Mouse (Mus musculus) heart, embryonic 11.5 days (tissue): ENCODE measurements around the gene Tfip11. TPM values are rescaled to one million over a fixed set of nuclear protein-coding genes. Genes with fewer than 3 reads are reported as not detected.

ENCODE experiments used
- ATAC-seq: fragments of 200-750 bp; cut with Nextera tagmentation; replicated peaks from 2 replicates; pipeline ENCODE4 v1.8.0; 2017; ENCODE audit warnings: moderate library complexity; ENCODE audit not compliant: insufficient number of reproducible peaks, low FRiP score, low TSS enrichment
- H3K27ac ChIP-seq: fragments of 300-500 bp; sonication (generic); 2 replicates; pipeline ENCODE4 v1.5.1; 2014; ENCODE audit warnings: mild to moderate bottlenecking, low read depth, low read length
- H3K27me3 ChIP-seq: fragments of 300-500 bp; sonication (generic); 2 replicates; pipeline ENCODE4 v1.6.1; 2014; ENCODE audit warnings: mild to moderate bottlenecking, low read length, mixed read lengths; ENCODE audit not compliant: control insufficient read depth, insufficient read depth
- H3K36me3 ChIP-seq: fragments of 300-500 bp; sonication (generic); 2 replicates; pipeline ENCODE4 v1.6.1; 2014; ENCODE audit warnings: mild to moderate bottlenecking, low read length, moderate library complexity, mixed read lengths; ENCODE audit not compliant: control insufficient read depth, insufficient read depth
- H3K4me1 ChIP-seq: fragments of 300-500 bp; sonication (generic); 2 replicates; pipeline ENCODE4 v1.6.1; 2014; ENCODE audit warnings: low read length; ENCODE audit not compliant: control insufficient read depth, insufficient read depth
- H3K4me2 ChIP-seq: fragments of 300-500 bp; sonication (generic); 2 replicates; pipeline ENCODE4 v1.6.1; 2014; ENCODE audit warnings: mild to moderate bottlenecking, moderate library complexity
- H3K4me3 ChIP-seq: fragments of 300-500 bp; sonication (generic); 2 replicates; pipeline ENCODE4 v1.5.1; 2014; ENCODE audit warnings: low read depth, low read length
- H3K9ac ChIP-seq: fragments of 300-500 bp; sonication (generic); 2 replicates; pipeline ENCODE4 v1.6.1; 2014; ENCODE audit warnings: mild to moderate bottlenecking, low read depth, low read length, moderate library complexity
- H3K9me3 ChIP-seq: fragments of 300-500 bp; sonication (generic); replicated peaks from 2 replicates; pipeline ENCODE4 v1.6.1; 2016; ENCODE audit warnings: low read length; ENCODE audit not compliant: control insufficient read depth
- WGBS: fragments of 180-500 bp; shearing (Covaris S2); extraction: QIAGEN DNeasy Blood & Tissue Kit; methylation state at CpG from one replicate; pipeline ENCODE4 v1.1.7; 2014; ENCODE audit not compliant: insufficient replicate concordance; 5-methylcytosine and 5-hydroxymethylcytosine counted together
- polyA plus RNA-seq: library from polyadenylated mRNA; unstranded; fragments of >200 nt; fragmentation: Nextera tagmentation; extraction: Ambion mirVana; gene quantifications from 2 replicates; pipeline ENCODE4 v1.2.1, GENCODE M21; 2014

The Tfip11 gene
- polyA plus RNA-seq, 1 experiment from 2014 or later, result 13.7 TPM

DNA sequence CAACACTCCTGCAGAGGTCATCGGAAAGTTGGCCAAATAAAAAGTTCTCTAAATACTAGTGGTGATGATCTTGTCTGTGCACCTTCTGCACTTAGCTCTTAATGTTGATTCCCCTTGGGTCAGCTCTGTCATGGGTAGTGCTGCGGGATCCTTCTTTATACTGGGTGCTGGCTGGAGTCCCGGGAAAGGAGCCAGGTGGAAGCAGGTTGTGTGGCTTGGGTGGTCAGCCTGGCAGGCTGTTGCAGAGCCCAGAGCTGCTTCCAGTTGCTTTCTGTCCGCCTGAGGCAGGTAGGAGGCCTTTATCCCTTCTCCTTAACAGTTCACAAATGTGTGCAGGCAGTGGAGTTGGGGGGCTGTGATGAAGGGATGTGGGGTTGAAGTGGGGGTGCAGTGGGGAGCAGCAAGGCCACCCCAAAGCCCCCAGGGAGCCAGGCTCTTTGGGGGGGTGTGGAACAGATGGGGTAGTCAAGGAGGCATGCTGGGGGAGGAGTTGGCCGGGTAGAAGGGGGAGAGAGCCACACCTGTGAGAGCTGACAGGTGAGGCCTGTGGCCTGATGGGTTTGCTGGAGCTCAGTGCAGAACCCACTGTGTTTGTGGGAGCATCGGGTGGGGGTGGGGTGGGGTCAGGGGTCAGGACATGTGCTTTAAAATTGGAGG is 43.9 kb upstream of the Tfip11 start:
- H3K4me2 ChIP-seq, result no peak overlapping the region; the same call in 1 of the 2 replicates
- no peaks in the 10 kb centered on the region for H3K27me3 ChIP-seq
- WGBS, result 80% methylated on average over 6 of the region's 6 CpGs
- no peaks in the 10 kb centered on the region for H3K36me3 ChIP-seq
- H3K27ac ChIP-seq, result 0 out of 2 replicates have a peak overlapping the region, but pooled peaks have one; percentile 50
- no peak overlapping the region for H3K9ac ChIP-seq
- H3K4me1 ChIP-seq, result peaks cover 59% of the 10 kb centered on the region
- H3K9me3 ChIP-seq, result no peaks in the 10 kb centered on the region
- H3K4me3 ChIP-seq, result no peak overlapping the region
- ATAC-seq, result no peak

DNA sequence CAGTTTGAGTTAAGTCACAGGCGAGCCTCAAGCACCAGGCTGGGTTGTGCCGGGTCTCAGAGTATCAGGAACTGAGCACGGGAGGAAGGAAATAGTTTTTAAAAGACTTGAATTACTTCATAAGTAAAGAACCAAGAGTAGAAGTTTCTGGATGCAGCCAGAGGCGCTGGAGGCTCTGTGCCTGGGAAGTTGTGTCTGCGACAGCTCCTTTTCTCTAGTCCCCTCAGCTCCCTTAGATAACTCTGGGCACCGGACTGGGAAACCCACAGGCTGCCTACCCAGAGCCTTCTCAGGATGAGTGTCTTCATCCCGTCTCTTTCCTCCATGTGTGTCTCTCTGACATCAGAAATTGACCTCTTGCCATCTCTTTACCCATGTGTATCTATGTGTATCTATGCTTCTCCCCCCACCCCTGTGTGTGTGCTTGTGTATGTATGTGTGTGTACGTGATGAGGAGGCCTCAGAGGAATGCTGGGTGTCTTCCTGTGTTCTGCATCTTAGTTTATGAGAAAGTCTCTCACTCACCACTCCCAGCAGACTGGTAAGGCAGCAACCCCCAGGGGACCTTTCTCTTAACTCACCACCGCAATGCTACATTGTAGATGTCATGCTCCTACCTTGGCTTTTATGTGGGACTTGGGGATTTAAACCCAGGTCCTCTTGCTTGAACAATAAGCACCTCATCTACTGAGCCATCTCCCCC is 43.2 kb upstream of the Tfip11 start:
- Histone ChIP-seq H3K27ac (peak overlapping the region; percentile 50; the same call in 1 of the 2 replicates), H3K9ac (no peak overlapping the region), H3K4me2 (no peak overlapping the region; the same call in 1 of the 2 replicates), H3K9me3 (no peaks in the 10 kb centered on the region), H3K4me3 (no peak overlapping the region), H3K4me1 (peaks cover 57% of the 10 kb centered on the region), H3K36me3 (no peaks in the 10 kb centered on the region), H3K27me3 (no peaks in the 10 kb centered on the region)
- ATAC-seq, result no peak
- WGBS, result 56% methylated on average over 9 of the region's 9 CpGs

DNA sequence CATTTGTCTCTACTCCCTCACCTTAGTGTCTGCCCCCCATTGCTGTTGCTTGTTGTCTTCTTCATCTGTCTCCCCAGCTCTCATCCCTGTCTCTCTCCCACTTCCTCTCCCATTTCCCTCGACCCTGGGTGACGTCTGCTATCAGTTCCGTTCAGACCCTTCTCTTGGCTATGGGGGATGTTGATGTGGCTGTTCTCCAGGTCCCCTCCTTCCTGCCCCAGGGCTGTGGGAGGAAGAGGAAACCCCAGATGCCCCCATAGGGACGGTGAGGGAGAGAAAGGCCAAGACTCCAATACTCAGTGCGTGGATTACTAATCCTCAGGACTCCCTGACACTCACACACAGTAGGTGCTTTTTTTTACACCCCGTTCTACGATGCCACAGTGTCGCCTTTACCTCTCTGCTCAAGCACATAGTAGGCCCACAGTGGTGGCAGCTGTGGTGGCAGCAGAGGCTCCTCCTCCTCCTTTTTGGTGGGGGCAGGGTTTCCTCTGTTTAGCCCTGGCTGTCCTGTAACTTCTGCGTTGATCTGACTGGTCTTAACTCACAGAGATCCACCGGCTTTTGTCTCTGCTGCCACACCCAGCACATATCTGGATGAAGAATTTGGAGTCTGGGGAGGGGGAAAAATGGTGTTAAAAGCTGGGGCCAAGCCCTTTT is 42.5 kb upstream of the Tfip11 start:
- Histone ChIP-seq H3K4me2 (0 out of 2 replicates have a peak overlapping the region, but pooled peaks have one; percentile 2), H3K9me3 (no peaks in the 10 kb centered on the region), H3K36me3 (no peaks in the 10 kb centered on the region), H3K27ac (peak overlapping the region; percentile 50), H3K9ac (no peak overlapping the region), H3K4me1 (peaks cover 62% of the 10 kb centered on the region), H3K4me3 (no peak overlapping the region), H3K27me3 (no peaks in the 10 kb centered on the region)
- 50% methylated on average over 10 of the region's 10 CpGs for WGBS
- ATAC-seq, result no peak

DNA sequence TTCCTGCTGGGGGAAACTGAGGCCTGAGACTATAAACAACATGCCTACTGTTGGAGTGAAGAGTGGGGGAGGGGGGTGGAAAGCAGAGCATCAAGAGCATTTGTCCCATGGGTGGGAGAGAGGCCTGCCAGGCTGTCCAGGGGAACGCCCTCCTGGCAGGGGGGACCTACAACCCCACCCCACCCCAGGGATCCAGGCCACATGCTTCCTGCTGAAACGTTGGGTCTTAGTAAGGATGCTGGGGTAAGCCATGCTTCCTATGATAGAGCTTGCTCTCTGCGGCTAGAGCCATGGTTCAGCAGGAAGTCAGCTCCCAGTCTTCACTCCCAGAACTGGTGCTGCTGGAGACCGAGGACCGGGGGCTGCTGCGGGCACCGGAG is 42.0 kb upstream of the Tfip11 start:
- Histone ChIP-seq H3K9me3 (no peaks in the 10 kb centered on the region), H3K27me3 (no peaks in the 10 kb centered on the region), H3K4me2 (no peak overlapping the region), H3K9ac (no peak overlapping the region; the same call in 1 of the 2 replicates), H3K36me3 (no peaks in the 10 kb centered on the region), H3K27ac (peak overlapping the region; percentile 50), H3K4me3 (no peak overlapping the region), H3K4me1 (peaks cover 59% of the 10 kb centered on the region)
- 73% methylated on average over 7 of the region's 7 CpGs for WGBS
- ATAC-seq, result no peak

- no peaks in the 10 kb centered on the region for H3K9me3 ChIP-seq
- no peaks in the 10 kb centered on the region for H3K36me3 ChIP-seq
- H3K27me3 ChIP-seq, result no peaks in the 10 kb centered on the region
- H3K4me1 ChIP-seq, result peaks cover 46% of the 10 kb centered on the region
- 85% methylated on average over 7 of the region's 7 CpGs for WGBS
- no peak overlapping the region for H3K27ac ChIP-seq
- no peak overlapping the region for H3K4me3 ChIP-seq
- ATAC-seq, result no peak
- H3K9ac ChIP-seq, result no peak overlapping the region
- no peak overlapping the region for H3K4me2 ChIP-seq
These were observed 40.5 kb upstream of the Tfip11 start for GRCm38 (mm10) chr5:112285548-112286085.

DNA sequence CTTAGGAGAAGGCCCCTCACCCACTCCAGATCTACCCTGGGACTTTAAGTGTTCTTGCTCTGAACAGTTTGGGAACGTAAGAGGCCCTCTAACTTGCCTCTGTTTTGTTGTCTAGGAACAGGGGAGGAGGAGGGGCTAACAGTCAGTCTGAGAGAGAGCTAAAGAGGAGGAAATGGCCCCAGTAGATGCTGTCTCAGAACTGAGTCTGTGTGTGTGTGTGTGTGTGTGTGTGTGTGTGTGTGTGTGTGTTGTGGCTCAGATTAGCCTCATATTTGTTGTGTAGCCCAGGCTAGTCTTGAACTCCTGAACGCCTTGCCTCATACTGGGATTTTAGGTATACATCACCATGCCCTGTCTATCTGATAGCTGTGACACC is 39.6 kb upstream of the Tfip11 start:
- Histone ChIP-seq H3K27ac (no peak overlapping the region), H3K36me3 (no peaks in the 10 kb centered on the region), H3K4me3 (no peak overlapping the region), H3K9ac (no peak overlapping the region), H3K4me1 (peaks cover 44% of the 10 kb centered on the region), H3K27me3 (no peaks in the 10 kb centered on the region), H3K4me2 (no peak overlapping the region), H3K9me3 (no peaks in the 10 kb centered on the region)
- WGBS, result 74% methylated on average over 2 of the region's 2 CpGs
- ATAC-seq, result no peak

DNA sequence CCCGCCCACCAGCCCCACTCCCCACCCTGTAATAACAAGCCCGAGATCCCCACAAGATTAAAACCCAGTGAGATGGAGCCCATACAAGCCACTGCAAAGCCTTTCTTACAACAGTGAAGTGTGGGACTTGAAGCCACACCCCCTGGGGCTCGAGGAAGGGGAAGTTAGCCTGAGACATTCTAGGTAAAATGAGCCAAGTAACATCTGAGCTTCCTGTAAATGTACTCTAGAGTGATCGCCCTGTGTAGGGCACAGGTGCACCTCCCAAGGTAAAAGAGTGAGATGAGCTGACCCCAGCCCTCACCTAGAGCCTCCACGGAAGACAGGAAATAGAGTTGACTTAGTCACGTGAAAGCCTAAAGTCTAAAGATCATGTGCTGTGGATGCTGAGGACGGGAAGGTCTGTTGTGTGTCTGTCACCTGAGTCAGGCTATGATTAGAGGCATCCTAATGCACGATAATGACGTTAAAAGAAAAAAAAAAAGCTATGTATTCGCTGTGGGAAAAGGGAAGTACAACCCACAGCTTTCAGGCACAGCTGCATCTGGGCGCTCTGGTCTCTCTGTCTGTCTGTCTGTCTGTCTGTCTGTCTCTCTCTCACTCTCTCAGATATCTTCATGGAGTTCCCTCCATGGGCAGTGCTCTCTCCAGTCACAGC is 39.0 kb upstream of the Tfip11 start:
- H3K4me2 ChIP-seq, result no peak overlapping the region
- no peak overlapping the region for H3K4me3 ChIP-seq
- H3K27me3 ChIP-seq, result no peaks in the 10 kb centered on the region
- H3K4me1 ChIP-seq, result peaks cover 43% of the 10 kb centered on the region
- H3K27ac ChIP-seq, result no peak overlapping the region
- no peak for ATAC-seq
- WGBS, result 72% methylated on average over 11 of the region's 11 CpGs
- no peak overlapping the region for H3K9ac ChIP-seq
- no peaks in the 10 kb centered on the region for H3K36me3 ChIP-seq
- no peaks in the 10 kb centered on the region for H3K9me3 ChIP-seq

DNA sequence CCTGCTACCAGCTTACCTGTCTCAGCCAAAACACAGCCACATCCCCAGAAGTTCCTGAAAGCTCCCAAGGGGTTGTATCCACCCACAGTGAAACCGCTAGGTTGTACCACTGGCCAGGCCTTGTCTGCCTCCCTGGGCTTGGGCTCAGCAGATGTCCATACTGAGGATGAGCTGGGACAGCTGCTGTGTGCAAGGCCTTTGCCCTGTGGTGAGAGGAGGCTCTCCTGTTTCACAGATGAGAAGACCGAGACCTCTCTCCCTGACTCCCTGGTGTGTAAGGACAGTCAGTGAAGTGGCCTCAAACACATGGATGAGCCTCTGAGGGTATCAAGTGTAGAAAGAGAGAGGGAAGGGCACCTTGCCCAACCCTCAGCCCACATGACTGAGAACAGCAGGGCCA is 38.5 kb upstream of the Tfip11 start:
- peaks cover 37% of the 10 kb centered on the region for H3K4me1 ChIP-seq
- H3K4me2 ChIP-seq, result no peak overlapping the region
- 86% methylated on average over 2 of the region's 2 CpGs for WGBS

More for the DNA sequence above, 38.5 kb upstream of the Tfip11 start:
- Histone ChIP-seq H3K9ac (0 out of 2 replicates have a peak overlapping the region, but pooled peaks have one; percentile 10), H3K4me3 (no peak overlapping the region), H3K27me3 (no peaks in the 10 kb centered on the region), H3K36me3 (no peaks in the 10 kb centered on the region), H3K27ac (no peak overlapping the region), H3K9me3 (no peaks in the 10 kb centered on the region)
- no peak for ATAC-seq
